Comparison of ENCODE assay signal across 8 mouse cellular contexts in genomic region chr1:75317241-75318201, GRCm38 (mm10). TPM values are rescaled to one million over a fixed set of nuclear protein-coding genes. Genes with fewer than 3 reads are reported as not detected.
A peak's percentile ranks its signal among the peaks of the same experiment; 100 is the strongest.
DNase-seq lines count a peak whose midpoint lies in the region; ATAC-seq and TF ChIP-seq lines count a peak whose summit lies in the region.

Gene Dnpep (minus strand): TSS chr1:75317990.

- peak; percentile 50; the same call in 1 of the 2 replicates for TF ChIP-seq CTCF in lung, adult 2 months (IDR thresholded peaks at IDR 0.05; ENCODE audit: insufficient read depth, low read length)

- H3K4me2 ChIP-seq in forebrain, embryonic 15.5 days (replicated peaks): peak within 1 kb of the TSS; percentile 83

- H3K4me3 ChIP-seq in ES-E14 (ENCODE audit: insufficient read depth in 1 of 2, low read depth in 1 of 2, low read length in 2 of 2, poor library complexity in 1 of 2, severe bottlenecking in 1 of 2): peak within 1 kb of the TSS; percentile 87 to 98
- peak within 1 kb of the TSS; percentile 92 for H3K4me3 ChIP-seq in forebrain, embryonic 15.5 days
- H3K4me3 ChIP-seq in lung, adult 2 months (replicated peaks; ENCODE audit: extremely low read depth, low read depth, low read length): peak within 1 kb of the TSS; percentile 71

- no peaks in the 10 kb centered on the region for H3K27me3 ChIP-seq in forebrain, embryonic 15.5 days

- peaks cover 0 to 3% of the 10 kb centered on the region in 2 experiments; a peak in 1 of 4 replicates for H3K4me1 ChIP-seq in ES-E14 (ENCODE audit: control insufficient read depth in 2 of 2, insufficient read depth in 2 of 2, low read length in 2 of 2, poor library complexity in 1 of 2)
- H3K4me1 ChIP-seq in forebrain, embryonic 15.5 days: peaks cover 14% of the 10 kb centered on the region
- peaks cover 3% of the 10 kb centered on the region; the same call in 1 of the 2 replicates for H3K4me1 ChIP-seq in lung, adult 2 months (ENCODE audit: control insufficient read depth, insufficient read depth, low read length)

- in situ Hi-C loops in ES-E14 (cut with MboI; ENCODE audit: low sequenced_read_pairs in 2 of 2, unreplicated experiment in 2 of 2): no loop called here

- peak within 1 kb of the TSS; percentile 76 for H3K9ac ChIP-seq in ES-E14 (ENCODE audit: insufficient read depth, low read depth, low read length, poor library complexity, severe bottlenecking)
- H3K9ac ChIP-seq in forebrain, embryonic 15.5 days (replicated peaks): peak within 1 kb of the TSS; percentile 71

- ATAC-seq in forebrain, embryonic 15.5 days (replicated peaks): peak; percentile 98
- ATAC-seq in neutrophil, adult 5-6 weeks (ENCODE audit: extremely low read depth, insufficient number of reproducible peaks, low FRiP score, poor library complexity, severe bottlenecking): peak; percentile 85

- peak within 1 kb of the TSS; percentile 88 for H3K27ac ChIP-seq in ES-E14 (ENCODE audit: insufficient read depth, low read depth, low read length, poor library complexity, severe bottlenecking)
- peak within 1 kb of the TSS; percentile 88 for H3K27ac ChIP-seq in forebrain, embryonic 15.5 days (replicated peaks)

- under 1% methylated on average over 91 of the region's 92 CpGs for WGBS in forebrain, embryonic 15.5 days
- WGBS in lung, adult 2 months: 1% methylated on average over 91 of the region's 92 CpGs

- H3K36me3 ChIP-seq in ES-E14 (ENCODE audit: control insufficient read depth, insufficient read depth, low read length, poor library complexity, severe bottlenecking): peaks cover 13% of the 10 kb centered on the region; the same call in 1 of the 2 replicates
- H3K36me3 ChIP-seq in forebrain, embryonic 15.5 days: peaks cover 19% of the 10 kb centered on the region

- 0 out of 2 replicates have a peak, but pooled peaks have one; percentile 70 for TF ChIP-seq POLR2A in lung, adult 2 months (IDR thresholded peaks at IDR 0.05; ENCODE audit: borderline replicate concordance, extremely low read depth, low read depth, low read length)

- no peaks in the 10 kb centered on the region for H3K9me3 ChIP-seq in ES-E14 (ENCODE audit: control insufficient read depth, insufficient read depth, low read depth, low read length)
- H3K9me3 ChIP-seq in forebrain, embryonic 15.5 days: no peaks in the 10 kb centered on the region

- DNase-seq in ES-E14 (ENCODE audit: low read depth, low spot score): peak; percentile 100
- peak; percentile 100 for DNase-seq in cerebellum, adult 11-12 months
- DNase-seq in heart, postnatal 25 days (ENCODE audit: low spot score): peak; percentile 100
- peak; percentile 100 for DNase-seq in layer of hippocampus, adult 18-20 months (ENCODE audit: low spot score in 2 of 2)
- DNase-seq in lung, adult 2 months: peak; percentile 100
- DNase-seq in thymus, adult 18-20 months: peak; percentile 100

- intact Hi-C loops in heart, postnatal 25 days (cut with DNase I): loop anchor here (5.0 kb wide), 3 partner anchors 65 to 730 kb away; partner anchors contain the start of genes Bcs1l, Rnf25, Stk36 and Zfp142

TF ChIP-seq in ES-E14, 5 proteins besides CTCF, POLR2A, EP300 and RAD21:
- TF ChIP-seq CHD2 (IDR thresholded peaks at IDR 0.05; ENCODE audit: low read depth, low read length) (no peak), ZNF384 (IDR thresholded peaks at IDR 0.05; ENCODE audit: low read depth, low read length) (no peak), HCFC1 (IDR thresholded peaks at IDR 0.05; ENCODE audit: borderline replicate concordance, insufficient read depth, low read length) (no peak), ZC3H11A (IDR thresholded peaks at IDR 0.05; ENCODE audit: borderline replicate concordance, low read depth, low read length) (no peak), MAFK (IDR thresholded peaks at IDR 0.05; ENCODE audit: insufficient read depth, low read depth, low read length) (no peak; the same call in 1 of the 2 replicates)
TF ChIP-seq in ES-E14: peak in this region for 0.

RNA-seq across cellular contexts. Expression of gene Dnpep, which starts in this region (rescaled TPM):
- total RNA-seq in ES-E14 (2012; rRNA removed): 67.1 and 75.5 TPM in 2 replicates
- 162 and 163 TPM in 2 replicates for polyA plus RNA-seq in forebrain, embryonic 15.5 days (2015; fragmentation: Nextera tagmentation; extraction: Ambion mirVana)
- 10 to 100 TPM; 81.8 to 82.7 TPM for total RNA-seq in heart, postnatal 25 days (2021)
- 10 to 100 TPM; 49.2 to 50.0 TPM for total RNA-seq in layer of hippocampus, adult 18-20 months (2021)
- 104 and 129 TPM in 2 replicates for polyA plus RNA-seq in lung, adult 2 months (2012; rRNA removed)
- total RNA-seq in neutrophil, adult 5-6 weeks (2017): 33.1 and 39.0 TPM in 2 replicates

Comparison
In these comparisons a context has a peak if more than half of its experiments do, and no peak if none do; other contexts are left out.
1. Peak in every context shown above with its lines: DNase-seq, ATAC-seq, H3K4me3 ChIP-seq and H3K27ac ChIP-seq.